Mouse (Mus musculus) stomach, postnatal 0 days (tissue): ENCODE measurements at regions not wholly inside any gene's neighbourhood (a gene's known extent, or its start where the extent isn't known, plus 50 kb on each side); places are given as distances from the start of the nearest gene placed in this dataset.
A peak's percentile ranks its signal among the peaks of the same experiment; 100 is the strongest.

Source experiments
- ATAC-seq: fragments of 200-750 bp; cut with Nextera tagmentation; 2 replicates; pipeline ENCODE4 v1.8.0; 2017; ENCODE audit not compliant: low FRiP score, low TSS enrichment
- DNase-seq: peaks from one replicate; pipeline ENCODE4 v3.0.0-alpha.2; 2016; ENCODE audit warnings: low spot score
- H3K27ac ChIP-seq: fragments of 300-500 bp; sonication (generic); replicated peaks from 2 replicates; pipeline ENCODE4 v1.5.1; 2014; ENCODE audit warnings: mild to moderate bottlenecking, control low read depth
- H3K27me3 ChIP-seq: fragments of 300-500 bp; sonication (generic); 2 replicates; pipeline ENCODE4 v1.6.1; 2014; ENCODE audit warnings: low read length; ENCODE audit not compliant: control insufficient read depth, insufficient read depth
- H3K36me3 ChIP-seq: fragments of 300-500 bp; sonication (generic); 2 replicates; pipeline ENCODE4 v1.6.1; 2014; ENCODE audit warnings: low read length, mixed read lengths; ENCODE audit not compliant: control insufficient read depth, insufficient read depth
- H3K4me1 ChIP-seq: fragments of 300-500 bp; sonication (generic); replicated peaks from 2 replicates; pipeline ENCODE4 v1.6.1; 2014; ENCODE audit warnings: antibody characterized with exemption; ENCODE audit not compliant: control insufficient read depth, insufficient read depth
- H3K4me2 ChIP-seq: fragments of 300-500 bp; sonication (generic); replicated peaks from 2 replicates; pipeline ENCODE4 v1.6.1; 2014; ENCODE audit warnings: low read depth, mild to moderate bottlenecking, control low read depth, moderate library complexity
- H3K4me3 ChIP-seq: fragments of 300-500 bp; sonication (generic); 2 replicates; pipeline ENCODE4 v1.5.1; 2014; ENCODE audit warnings: low read depth, low read length, control low read depth
- H3K9ac ChIP-seq: fragments of 300-500 bp; sonication (generic); 2 replicates; pipeline ENCODE4 v1.6.1; 2014; ENCODE audit warnings: mild to moderate bottlenecking, low read length, control low read depth, mixed read lengths
- H3K9me3 ChIP-seq: fragments of 300-500 bp; sonication (generic); 2 replicates; pipeline ENCODE4 v1.6.1; 2016; ENCODE audit warnings: low read length; ENCODE audit not compliant: control insufficient read depth
- CTCF ChIP-seq: IDR thresholded peaks from 2 replicates; pipeline ENCODE4 v1.5.1; 2016; ENCODE audit warnings: antibody characterized with exemption, low read depth, mild to moderate bottlenecking, moderate library complexity
- EP300 ChIP-seq: optimal IDR thresholded peaks from 2 replicates; pipeline ENCODE3; 2016; ENCODE audit warnings: antibody characterized with exemption
- WGBS: fragments of 180-500 bp; shearing (Covaris S2); extraction: QIAGEN DNeasy Blood & Tissue Kit; methylation state at CpG from one replicate; pipeline ENCODE4 v1.1.7; 2014; 5-methylcytosine and 5-hydroxymethylcytosine counted together

GRCm38 (mm10) chr9:34239531-34239930 is 246.2 kb upstream of the Kirrel3 start:
- Histone ChIP-seq H3K9ac (no peak overlapping the region), H3K4me2 (no peak overlapping the region), H3K27ac (no peak overlapping the region), H3K4me3 (no peak overlapping the region), H3K36me3 (no peaks in the 10 kb centered on the region), H3K9me3 (no peaks in the 10 kb centered on the region), H3K4me1 (no peaks in the 10 kb centered on the region), H3K27me3 (no peaks in the 10 kb centered on the region)
- 92% methylated on average over 2 of the region's 2 CpGs for WGBS
- TF ChIP-seq EP300 (no peak), CTCF (no peak)
- ATAC-seq, result no peak
- no peak for DNase-seq

- DNase-seq, result no peak
- no peak overlapping the region for H3K4me2 ChIP-seq
- H3K27me3 ChIP-seq, result no peaks in the 10 kb centered on the region
- H3K27ac ChIP-seq, result no peak overlapping the region
- no peaks in the 10 kb centered on the region for H3K9me3 ChIP-seq
- H3K36me3 ChIP-seq, result no peaks in the 10 kb centered on the region
- ATAC-seq, result no peak
- WGBS, result 65% methylated on average over 2 of the region's 2 CpGs
- no peak overlapping the region for H3K4me3 ChIP-seq
- H3K4me1 ChIP-seq, result no peaks in the 10 kb centered on the region
- H3K9ac ChIP-seq, result no peak overlapping the region
- no peak for TF ChIP-seq CTCF
- peak; percentile 52 for TF ChIP-seq EP300
Measured at GRCm38 (mm10) chr9:34243674-34244073, 242.0 kb upstream of the Kirrel3 start.

- ATAC-seq (no peak), DNase-seq (no peak)
- Histone ChIP-seq H3K27ac (no peak overlapping the region), H3K4me3 (no peak overlapping the region), H3K9ac (no peak overlapping the region), H3K9me3 (no peaks in the 10 kb centered on the region), H3K27me3 (no peaks in the 10 kb centered on the region), H3K4me1 (no peaks in the 10 kb centered on the region), H3K4me2 (no peak overlapping the region), H3K36me3 (no peaks in the 10 kb centered on the region)
- 75% methylated on average over 5 of the region's 5 CpGs for WGBS
- TF ChIP-seq CTCF, result no peak
- no peak for TF ChIP-seq EP300
Measured at GRCm38 (mm10) chr9:34244576-34244975, 241.1 kb upstream of the Kirrel3 start.

GRCm38 (mm10) chr9:34252796-34253195 is 232.9 kb upstream of the Kirrel3 start:
- Histone ChIP-seq H3K36me3 (no peaks in the 10 kb centered on the region), H3K9me3 (no peaks in the 10 kb centered on the region), H3K9ac (no peak overlapping the region), H3K4me3 (no peak overlapping the region), H3K27me3 (no peaks in the 10 kb centered on the region), H3K27ac (no peak overlapping the region), H3K4me2 (no peak overlapping the region), H3K4me1 (no peaks in the 10 kb centered on the region)
- DNase-seq (no peak), ATAC-seq (no peak)
- TF ChIP-seq EP300, result no peak
- 47% methylated on average over 2 of the region's 2 CpGs for WGBS

GRCm38 (mm10) chr9:34258492-34258891 is 227.2 kb upstream of the Kirrel3 start:
- H3K36me3 ChIP-seq, result no peaks in the 10 kb centered on the region
- ATAC-seq, result no peak
- H3K9ac ChIP-seq, result no peak overlapping the region
- H3K4me1 ChIP-seq, result no peaks in the 10 kb centered on the region
- H3K4me2 ChIP-seq, result no peak overlapping the region
- TF ChIP-seq CTCF (no peak), EP300 (no peak)
- no peak overlapping the region for H3K4me3 ChIP-seq
- 49% methylated on average over 2 of the region's 2 CpGs for WGBS
- H3K27me3 ChIP-seq, result no peaks in the 10 kb centered on the region
- no peak for DNase-seq
- H3K27ac ChIP-seq, result no peak overlapping the region
- H3K9me3 ChIP-seq, result no peaks in the 10 kb centered on the region

- no peaks in the 10 kb centered on the region for H3K4me1 ChIP-seq
- no peak overlapping the region for H3K9ac ChIP-seq
- no peak overlapping the region for H3K4me3 ChIP-seq
- no peak overlapping the region for H3K4me2 ChIP-seq
- H3K27ac ChIP-seq, result no peak overlapping the region
- no peaks in the 10 kb centered on the region for H3K9me3 ChIP-seq
- H3K36me3 ChIP-seq, result no peaks in the 10 kb centered on the region
- H3K27me3 ChIP-seq, result no peaks in the 10 kb centered on the region
- ATAC-seq, result no peak
- 65% methylated on average over 5 of the region's 5 CpGs for WGBS
- no peak for TF ChIP-seq EP300
- TF ChIP-seq CTCF, result no peak
- no peak for DNase-seq
Measured at GRCm38 (mm10) chr9:34278068-34278467, 207.6 kb upstream of the Kirrel3 start.

GRCm38 (mm10) chr9:34279386-34279785 is 206.3 kb upstream of the Kirrel3 start:
- H3K4me1 ChIP-seq, result no peaks in the 10 kb centered on the region
- H3K27me3 ChIP-seq, result no peaks in the 10 kb centered on the region
- no peak overlapping the region for H3K9ac ChIP-seq
- H3K4me2 ChIP-seq, result no peak overlapping the region
- H3K36me3 ChIP-seq, result no peaks in the 10 kb centered on the region
- no peak for TF ChIP-seq EP300
- no peak for TF ChIP-seq CTCF
- H3K4me3 ChIP-seq, result no peak overlapping the region
- no peak for ATAC-seq
- WGBS, result 69% methylated on average over 2 of the region's 2 CpGs
- no peaks in the 10 kb centered on the region for H3K9me3 ChIP-seq
- no peak for DNase-seq
- peak overlapping the region; percentile 1; the same call in 1 of the 2 replicates for H3K27ac ChIP-seq
